Comparison of ENCODE assay signal across 9 mouse cellular contexts in the genomic region with DNA sequence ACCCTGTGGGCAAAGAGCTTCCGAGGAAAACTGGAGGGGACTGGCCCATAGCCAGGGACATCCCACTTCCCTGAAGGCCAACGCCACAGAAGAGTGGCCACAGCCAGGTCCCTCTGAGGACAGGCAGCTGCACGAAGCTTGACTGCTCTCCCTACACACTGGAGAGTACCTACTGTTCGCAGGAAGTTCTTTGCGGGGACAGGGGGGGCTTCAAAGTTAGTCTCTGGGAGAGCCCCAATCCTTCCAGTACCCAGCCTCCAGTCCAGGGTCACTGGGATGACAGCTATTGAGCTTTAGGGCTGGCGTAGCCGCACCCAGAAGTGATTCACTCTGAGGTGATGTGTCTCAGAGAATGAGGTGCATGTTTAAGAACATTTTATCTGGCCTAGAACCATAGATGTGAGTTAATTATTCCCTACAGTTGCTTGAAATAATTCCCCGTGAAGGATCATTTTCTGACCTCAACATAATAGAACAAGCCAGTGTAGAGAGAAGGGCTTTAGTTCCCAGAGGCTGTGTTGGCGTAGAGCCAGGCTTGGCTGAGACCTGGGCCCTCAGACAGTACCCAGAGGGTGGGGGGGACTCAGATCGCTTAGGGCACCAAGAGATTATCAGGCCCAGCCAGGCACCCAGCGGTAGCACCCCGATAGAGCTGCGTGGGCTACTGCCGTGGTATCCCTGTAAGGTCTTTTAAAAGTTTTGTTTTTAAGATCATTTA. TPM values are rescaled to one million over a fixed set of nuclear protein-coding genes. Genes with fewer than 3 reads are reported as not detected.
DNase-seq lines count a peak whose midpoint lies in the region; ATAC-seq lines count a peak whose summit lies in the region.
"Had no signal": no experiment of that assay in that cellular context is flagged by ENCODE, and none has a peak within 500 bp of the region (broad histone marks: within the 10 kb centered on the region; RNA-seq: fewer than 3 reads in every experiment).

No protein-coding gene starts in this region.

- WGBS in forebrain, embryonic 11.5 days, result 87% methylated on average over 14 of the region's 14 CpGs
- 94% methylated on average over 14 of the region's 14 CpGs for WGBS in forebrain, embryonic 10.5 days
- 51% methylated on average over 14 of the region's 14 CpGs for WGBS in midbrain, embryonic 15.5 days

- no peak overlapping the region for H3K4me2 ChIP-seq in forebrain, embryonic 11.5 days (ENCODE audit: low read depth, low read length, severe bottlenecking)
- H3K4me2 ChIP-seq in midbrain, embryonic 15.5 days, result no peak overlapping the region

- H3K4me1 ChIP-seq in forebrain, embryonic 11.5 days (replicated peaks; ENCODE audit: control insufficient read depth, insufficient read depth, low read length), result no peaks in the 10 kb centered on the region
- no peaks in the 10 kb centered on the region for H3K4me1 ChIP-seq in forebrain, embryonic 10.5 days
- H3K4me1 ChIP-seq in midbrain, embryonic 15.5 days, result peaks cover 16% of the 10 kb centered on the region; the same call in 1 of the 2 replicates

- H3K27ac ChIP-seq in forebrain, embryonic 11.5 days (ENCODE audit: low read depth, low read length), result 0 out of 2 replicates have a peak overlapping the region, but pooled peaks have one; percentile 31
- H3K27ac ChIP-seq in forebrain, embryonic 10.5 days, result no peak overlapping the region; the same call in 1 of the 2 replicates
- peak overlapping the region; percentile 28; the same call in 1 of the 2 replicates for H3K27ac ChIP-seq in midbrain, embryonic 15.5 days

- H3K9ac ChIP-seq in forebrain, embryonic 11.5 days (ENCODE audit: low read length), result no peak overlapping the region
- H3K9ac ChIP-seq in midbrain, embryonic 15.5 days, result no peak overlapping the region

- H3K36me3 ChIP-seq in forebrain, embryonic 11.5 days (ENCODE audit: control insufficient read depth, insufficient read depth, low read length), result peaks cover 21% of the 10 kb centered on the region
- peaks cover 97% of the 10 kb centered on the region for H3K36me3 ChIP-seq in forebrain, embryonic 10.5 days (replicated peaks)
- peaks cover 24% of the 10 kb centered on the region for H3K36me3 ChIP-seq in midbrain, embryonic 15.5 days (replicated peaks)

- H3K4me3 ChIP-seq in forebrain, embryonic 11.5 days (ENCODE audit: low read depth, low read length), result no peak overlapping the region
- no peak overlapping the region for H3K4me3 ChIP-seq in forebrain, embryonic 10.5 days
- H3K4me3 ChIP-seq in midbrain, embryonic 15.5 days, result no peak overlapping the region

- no peaks in the 10 kb centered on the region for H3K9me3 ChIP-seq in forebrain, embryonic 11.5 days (ENCODE audit: control insufficient read depth, low read length)
- no peaks in the 10 kb centered on the region for H3K9me3 ChIP-seq in forebrain, embryonic 10.5 days
- no peaks in the 10 kb centered on the region for H3K9me3 ChIP-seq in midbrain, embryonic 15.5 days

- DNase-seq in forebrain, embryonic 11.5 days (ENCODE audit: low spot score), result no peak
- no peak for DNase-seq in forebrain, embryonic 10.5 days (ENCODE audit: extremely low spot score, low spot score)
- peak; percentile 75 for DNase-seq in testis, postnatal 10 days (ENCODE audit: low spot score)
- DNase-seq in testis, postnatal 14 days (ENCODE audit: low spot score), result no peak
- DNase-seq in kidney, adult 18-20 months, result peak; percentile 83
- no peak for DNase-seq in thymus, postnatal 14 days
- DNase-seq in natural killer cell, adult 2 months (ENCODE audit: low spot score in 2 of 2), result no peak

- ATAC-seq in forebrain, embryonic 11.5 days (replicated peaks; ENCODE audit: low FRiP score), result 0 out of 2 replicates have a peak, but pooled peaks have one; percentile 39
- 0 out of 2 replicates have a peak, but pooled peaks have one; percentile 49 for ATAC-seq in midbrain, embryonic 15.5 days (replicated peaks)

- H3K27me3 ChIP-seq in forebrain, embryonic 11.5 days (ENCODE audit: control insufficient read depth, insufficient read depth, low read length), result no peaks in the 10 kb centered on the region
- no peaks in the 10 kb centered on the region for H3K27me3 ChIP-seq in forebrain, embryonic 10.5 days (ENCODE audit: poor library complexity, severe bottlenecking)
- no peaks in the 10 kb centered on the region for H3K27me3 ChIP-seq in midbrain, embryonic 15.5 days (replicated peaks)
- H3K27me3 ChIP-seq: CH12.LX had no signal

RNA-seq across cellular contexts. Expression of a gene that starts 13.5 kb away (rescaled TPM):
- polyA plus RNA-seq in forebrain, embryonic 11.5 days (2014; fragmentation: Nextera tagmentation; extraction: Ambion mirVana), result 118 and 135 TPM in 2 replicates
- 338 and 351 TPM in 2 replicates for polyA plus RNA-seq in forebrain, embryonic 10.5 days (2016; fragmentation: Nextera tagmentation; extraction: Ambion mirVana)
- 262 and 279 TPM in 2 replicates for polyA plus RNA-seq in midbrain, embryonic 15.5 days (2015; fragmentation: Nextera tagmentation; extraction: Ambion mirVana)

Comparison
In these comparisons a context has a peak if more than half of its experiments do, and no peak if none do; other contexts are left out.
1. DNase-seq: peak in testis, postnatal 10 days (single experiment) and kidney, adult 18-20 months (single experiment); none in forebrain, embryonic 11.5 days (single experiment), forebrain, embryonic 10.5 days (single experiment), testis, postnatal 14 days (single experiment), thymus, postnatal 14 days (single experiment) and natural killer cell, adult 2 months (0 of 2).